Mouse (Mus musculus): ENCODE results near the gene Dock6. TPM values are rescaled to one million over a fixed set of nuclear protein-coding genes. Genes with fewer than 3 reads are reported as not detected.
"Not testable (repeated sequence)": the region's sequence is repeated elsewhere in the genome, so short reads cannot be mapped to it uniquely, and the experiment has no call there.

Dock6 gene
- total RNA-seq, 2 experiments from 2014 or later = 31.0 to 39.1 TPM

- DNase-seq = no peak
- intact Hi-C loops (cut with DNase I) = no loop called here
These were observed 34.3 kb downstream of the Dock6 start for GRCm38 (mm10) chr9:21818125-21818524.

GRCm38 (mm10) chr9:21816716-21817305 is 35.6 kb downstream of the Dock6 start:
- intact Hi-C loops (cut with DNase I) = no loop called here
- DNase-seq = no peak

- intact Hi-C loops (cut with DNase I) = no loop called here
- no peak for DNase-seq
These were observed 41.3 kb downstream of the Dock6 start for GRCm38 (mm10) chr9:21811170-21811569.

- DNase-seq = no peak
- intact Hi-C loops (cut with DNase I) = loop anchor here (5.0 kb wide), 1 partner anchor 206 kb away; no protein-coding TSS in a partner anchor
These were observed 43.9 kb downstream of the Dock6 start for GRCm38 (mm10) chr9:21808561-21808960.

- intact Hi-C loops (cut with DNase I) = loop anchor here (5.0 kb wide), 1 partner anchor 205 kb away; no protein-coding TSS in a partner anchor
These were observed 45.5 kb downstream of the Dock6 start for GRCm38 (mm10) chr9:21806976-21807375.

DNA sequence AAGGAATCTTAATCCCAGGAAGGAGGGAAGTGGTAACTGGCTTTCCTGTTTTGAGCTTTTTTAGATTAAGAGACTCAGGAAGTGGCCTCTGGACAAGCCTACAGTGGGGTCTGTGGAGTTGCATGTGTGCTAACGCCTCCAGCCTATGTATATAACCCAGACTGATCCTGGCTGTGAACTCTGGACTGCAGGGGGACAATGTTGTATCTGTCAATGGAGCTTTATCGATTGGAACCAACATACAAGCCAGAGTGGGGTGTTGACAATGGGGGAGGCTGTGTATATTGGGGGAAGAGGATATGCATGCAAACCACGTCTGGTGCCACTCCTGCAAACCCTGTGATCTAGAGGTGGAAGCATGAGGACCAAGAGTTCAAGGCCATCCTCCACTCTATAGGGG is 46.1 kb downstream of the Dock6 start:
- intact Hi-C loops (cut with DNase I) = loop anchor here (5.0 kb wide), 1 partner anchor 204 kb away; no protein-coding TSS in a partner anchor
- DNase-seq = no peak

More at GRCm38 (mm10) chr9:21806976-21807375, 45.5 kb downstream of the Dock6 start:
- DNase-seq = no peak

DNA sequence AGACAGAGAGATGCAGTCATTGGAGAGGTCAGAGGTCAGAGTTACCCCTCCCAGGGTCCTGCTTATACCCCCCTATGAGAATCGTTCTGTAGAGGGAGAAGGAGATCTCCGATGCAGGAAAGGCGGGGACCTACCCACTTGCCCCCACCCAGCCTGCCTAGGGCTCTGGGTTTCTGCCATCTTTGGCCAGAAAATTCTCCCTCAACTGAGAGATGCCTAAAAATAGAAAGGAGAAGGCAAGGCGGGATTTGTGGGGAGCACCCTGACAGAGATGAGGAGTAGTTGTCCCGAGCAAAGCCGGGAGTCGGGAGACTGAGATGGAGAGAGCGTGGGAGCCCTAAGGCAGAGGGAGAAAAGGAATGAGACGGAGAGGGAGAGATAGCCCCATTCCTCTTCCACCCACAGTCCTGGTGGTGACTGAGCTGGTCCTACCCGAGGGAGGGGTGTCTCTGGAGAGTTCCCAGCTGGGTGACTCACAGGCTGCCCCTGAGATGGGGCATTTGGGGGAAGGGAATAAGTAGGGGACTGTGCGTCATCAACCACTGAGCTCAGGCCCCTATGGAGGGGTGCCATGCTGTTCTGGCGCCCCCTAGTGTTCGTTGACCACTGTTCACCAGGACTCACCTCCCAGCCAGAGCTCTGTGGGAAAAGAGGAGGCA is 48.3 kb downstream of the Dock6 start:
- peak; percentile 88 to 90 for DNase-seq
- intact Hi-C loops (cut with DNase I) = loop anchor here (1.0 to 5.0 kb wide), 4 partner anchors 17 to 182 kb away; no protein-coding TSS in a partner anchor

GRCm38 (mm10) chr9:21801591-21801990 is 50.8 kb downstream of the Dock6 start:
- DNase-seq = no peak
- intact Hi-C loops (cut with DNase I) = loop anchor here (5.0 kb wide), 2 partner anchors 99 to 179 kb away; no protein-coding TSS in a partner anchor

DNA sequence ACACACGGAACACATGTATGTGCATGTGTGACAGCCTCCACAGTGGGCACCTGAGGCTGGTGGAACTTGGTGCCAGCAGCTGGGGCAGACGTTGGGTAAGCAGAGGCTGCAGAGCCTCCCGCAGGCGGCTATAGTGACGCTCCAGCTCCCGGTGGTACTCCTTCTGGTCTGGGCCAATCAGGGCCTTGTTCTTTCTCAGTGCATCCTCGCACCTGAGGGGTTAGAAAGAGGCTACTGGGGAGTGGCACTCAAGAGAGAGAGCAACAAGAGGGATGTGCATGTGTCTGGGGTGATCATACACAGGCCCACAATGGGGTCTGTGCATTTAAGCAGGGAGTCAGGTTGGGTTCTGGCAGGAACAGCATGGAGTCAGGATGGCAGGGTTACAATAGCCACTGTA is 51.3 kb downstream of the Dock6 start:
- intact Hi-C loops (cut with DNase I) = loop anchor here (5.0 kb wide), 2 partner anchors 99 to 179 kb away; no protein-coding TSS in a partner anchor
- no peak for DNase-seq

- intact Hi-C loops (cut with DNase I) = loop anchor here (5.0 kb wide), 1 partner anchor 37 kb away; the partner anchor contains the start of gene Spc24
- no peak for DNase-seq
These were observed 53.5 kb downstream of the Dock6 start for GRCm38 (mm10) chr9:21799010-21799350.

DNA sequence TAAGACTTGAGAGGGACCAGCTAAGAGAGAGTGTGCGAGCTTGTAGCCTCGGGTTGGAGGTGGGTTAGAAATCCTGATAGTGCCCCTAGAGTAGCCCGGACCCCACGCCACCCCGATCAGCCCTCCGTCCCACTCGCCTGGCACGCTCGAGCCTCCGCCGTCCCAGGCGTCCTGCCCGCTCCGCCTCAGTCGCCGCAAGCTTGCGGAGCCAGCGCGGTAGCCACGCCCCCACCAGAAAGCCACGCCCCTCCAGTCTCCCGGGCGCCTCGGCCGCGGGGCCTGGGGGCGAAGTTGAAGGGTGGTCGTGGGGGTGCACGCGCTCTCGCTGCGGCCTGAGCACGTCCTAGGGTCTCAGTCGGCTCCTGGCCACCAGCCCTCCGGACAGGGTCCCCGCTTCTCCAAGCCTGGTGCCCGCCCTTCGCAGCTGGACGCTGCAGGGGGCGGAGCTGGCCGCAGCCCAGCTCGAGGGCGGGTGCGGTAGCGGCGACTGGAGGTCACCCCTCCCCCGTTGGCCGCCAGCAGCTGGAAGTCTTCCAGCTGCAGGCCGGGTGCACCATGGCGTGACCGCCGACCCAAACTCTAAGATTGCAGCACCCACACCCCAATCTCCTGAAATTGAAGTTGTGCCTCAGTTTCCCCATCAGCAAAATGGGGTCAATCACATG is 54.0 kb downstream of the Dock6 start, which contains the start of gene Kank2:
Gene Kank2 (minus strand): TSS at position 400 of the 665 bp plus-strand sequence.
- intact Hi-C loops (cut with DNase I) = loop anchor here (5.0 kb wide), 1 partner anchor 36 kb away; the partner anchor contains the start of gene Spc24
- DNase-seq = peak; percentile 96 to 98

DNA sequence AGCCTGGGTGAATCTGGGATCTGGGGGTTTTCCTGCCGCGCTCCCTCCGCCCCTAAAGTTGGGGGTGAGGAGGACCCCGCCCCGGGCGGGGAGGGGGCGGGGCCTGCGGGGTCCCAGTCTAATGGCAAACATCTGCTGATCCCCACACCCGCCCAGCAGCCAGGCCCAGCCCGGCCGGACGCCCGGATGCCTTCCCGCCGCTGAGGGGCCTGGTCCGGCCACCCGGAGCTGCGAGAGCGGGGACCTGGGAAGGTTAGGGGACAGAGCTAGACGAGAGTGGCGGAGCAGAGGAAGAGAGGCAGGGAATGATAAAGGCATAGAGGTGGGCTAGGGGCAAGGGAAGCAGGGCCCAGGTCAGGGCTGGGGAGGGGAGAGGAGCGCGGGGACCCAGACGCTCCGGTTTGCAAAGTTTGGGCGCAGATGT is 54.5 kb downstream of the Dock6 start:
- intact Hi-C loops (cut with DNase I) = loop anchor here (5.0 kb wide), 1 partner anchor 36 kb away; the partner anchor contains the start of gene Spc24

DNA sequence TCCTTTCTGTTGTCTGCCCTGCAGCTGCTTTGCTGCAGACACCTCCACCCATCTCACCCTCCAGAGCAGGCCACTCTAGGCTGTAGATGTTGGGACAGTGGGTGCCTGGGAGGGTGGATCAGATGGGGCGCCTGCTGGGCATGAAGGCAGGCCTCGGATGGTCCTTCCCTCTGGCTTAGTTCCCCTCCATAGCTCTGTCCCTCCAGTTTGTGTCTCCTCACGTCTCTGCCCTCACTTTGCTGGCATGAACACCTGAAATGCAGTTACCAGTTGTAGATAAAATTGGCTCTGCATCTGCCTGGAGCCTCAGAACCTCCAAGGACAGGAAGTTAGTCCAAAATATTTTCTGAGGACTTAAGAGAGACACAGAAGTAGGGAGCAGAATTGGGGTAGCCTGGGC is 55.5 kb downstream of the Dock6 start:
- DNase-seq = peak in 1 of 2 experiments; percentile 24
- intact Hi-C loops (cut with DNase I) = loop anchor here (5.0 kb wide), 1 partner anchor 35 kb away; the partner anchor contains the start of gene Spc24

More for the DNA sequence above, 54.5 kb downstream of the Dock6 start:
- DNase-seq = peak; percentile 73 to 83

DNA sequence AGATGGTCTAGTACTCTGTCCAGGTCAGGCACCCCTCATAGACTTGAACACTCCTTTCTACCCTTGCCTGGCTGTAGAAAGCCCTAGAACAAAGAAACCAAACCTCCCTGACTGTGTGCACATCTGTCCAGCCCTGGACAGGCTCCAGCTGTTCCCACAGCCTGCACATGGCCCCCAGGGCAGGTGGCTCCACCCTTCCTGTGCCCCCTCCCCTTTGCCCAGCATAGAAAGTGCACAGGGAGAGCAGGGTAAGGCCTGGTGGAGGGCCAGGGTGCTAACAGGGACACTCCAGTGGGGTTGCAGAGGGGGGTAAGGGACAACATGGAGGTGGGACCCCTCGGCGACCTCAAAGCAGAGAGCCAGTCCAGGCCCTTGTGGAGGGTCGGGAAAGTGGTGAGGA is 56.2 kb downstream of the Dock6 start:
- peak in 1 of 2 experiments; percentile 31 for DNase-seq
- intact Hi-C loops (cut with DNase I) = loop anchor here (5.0 kb wide), 1 partner anchor 34 kb away; the partner anchor contains the start of gene Spc24

- intact Hi-C loops (cut with DNase I) = loop anchor here (5.0 kb wide), 1 partner anchor 33 kb away; the partner anchor contains the start of gene Spc24
These were observed 56.9 kb downstream of the Dock6 start for GRCm38 (mm10) chr9:21795579-21795978.

DNA sequence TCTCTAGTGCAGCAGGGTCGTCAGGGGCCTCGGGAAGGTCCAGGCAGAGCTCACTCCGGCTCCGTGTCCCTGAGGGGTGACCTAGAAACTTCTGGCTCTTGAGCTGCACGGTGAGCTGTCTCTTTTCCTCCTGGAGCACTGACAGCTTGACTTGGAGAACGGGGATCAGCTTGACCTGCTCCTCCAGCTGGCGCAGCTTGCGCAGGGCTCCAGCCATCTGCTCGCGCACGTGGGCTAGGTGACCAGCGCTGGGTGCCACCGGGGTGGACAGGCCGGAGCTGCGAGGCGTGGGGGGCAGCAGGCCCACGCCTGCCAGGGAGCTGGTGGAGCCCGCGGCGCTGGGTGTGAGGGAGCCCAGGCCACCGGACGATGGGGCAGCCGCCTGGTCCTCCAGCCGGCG is 57.5 kb downstream of the Dock6 start:
- intact Hi-C loops (cut with DNase I) = loop anchor here (5.0 kb wide), 1 partner anchor 33 kb away; the partner anchor contains the start of gene Spc24
- no peak for DNase-seq

More at GRCm38 (mm10) chr9:21795579-21795978, 56.9 kb downstream of the Dock6 start:
- DNase-seq = no peak

GRCm38 (mm10) chr9:21794344-21794834 is 58.0 kb downstream of the Dock6 start:
- intact Hi-C loops (cut with DNase I) = no loop called here
- DNase-seq = no peak

DNA sequence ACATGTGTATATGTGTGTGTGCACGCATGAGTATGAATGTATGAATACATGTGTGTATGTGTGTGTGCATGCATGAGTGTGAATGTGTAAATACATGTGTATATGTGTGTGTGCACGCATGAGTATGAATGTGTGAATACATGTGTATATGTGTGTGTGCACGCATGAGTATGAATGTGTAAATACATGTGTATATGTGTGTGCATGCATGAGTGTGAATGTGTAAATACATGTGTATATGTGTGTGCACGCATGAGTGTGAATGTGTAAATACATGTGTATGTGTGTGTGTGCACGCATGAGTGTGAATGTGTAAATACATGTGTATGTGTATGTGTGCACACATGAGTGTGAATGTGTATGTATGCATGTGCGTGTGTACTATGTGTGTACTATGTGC is 58.9 kb downstream of the Dock6 start:
- DNase-seq; intact Hi-C loops (cut with DNase I): not testable (repeated sequence)

GRCm38 (mm10) chr9:21792644-21793043 is 59.8 kb downstream of the Dock6 start:
- intact Hi-C loops (cut with DNase I) = no loop called here
- DNase-seq = peak in 1 of 2 experiments; percentile 52

DNA sequence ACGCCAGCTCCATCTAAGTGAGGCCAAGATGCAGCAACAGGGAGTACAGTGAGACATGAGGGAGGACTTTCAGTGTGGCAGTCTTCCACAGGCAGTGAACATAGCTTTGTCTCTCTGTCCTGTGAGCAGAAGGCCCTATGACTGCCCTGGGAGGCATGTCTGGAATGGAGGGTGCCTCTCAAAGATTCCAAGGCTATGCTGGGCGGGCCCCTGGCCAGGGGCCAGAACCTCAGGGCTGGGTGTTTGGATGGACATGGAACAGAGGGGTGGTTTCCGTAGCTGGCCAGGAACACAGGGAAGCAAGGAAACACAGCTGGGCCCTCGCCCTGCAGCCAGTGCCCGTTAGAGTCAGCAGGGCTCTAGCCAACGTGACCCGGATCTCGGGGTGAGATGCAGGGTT is 60.6 kb downstream of the Dock6 start:
- intact Hi-C loops (cut with DNase I) = no loop called here
- DNase-seq = peak; percentile 61 to 67
